Mouse (Mus musculus) layer of hippocampus, postnatal 25 days (tissue): ENCODE measurements around the gene Kcng1. TPM values are rescaled to one million over a fixed set of nuclear protein-coding genes. Genes with fewer than 3 reads are reported as not detected.

ENCODE experiments used
- DNase-seq, 2 experiments: peaks; one replicate each; pipeline ENCODE4 v3.0.0; 2022; ENCODE audit warnings: mixed read lengths in 2 of 2, low spot score in 1 of 2; ENCODE audit errors: extremely low spot score in 1 of 2
- total RNA-seq, 2 experiments: library from RNA; stranded (reverse); gene quantifications; 2 replicates each; pipeline ENCODE4 v1.2.3; 2021

Gene Kcng1
- total RNA-seq, 2 experiments from 2014 or later: 38.0 to 38.6 TPM

GRCm38 (mm10) chr2:168213788-168214397, 67.6 kb downstream of the Kcng1 start:
- no peak for DNase-seq

Other genes starting within 250 kb of the Kcng1 start
- gene Pard6b, start 200.7 kb downstream of the Kcng1 start, total RNA-seq: 1 to 10 TPM; 4.2 TPM
- gene Adnp, start 74.6 kb downstream of the Kcng1 start, total RNA-seq: 100 to 1,000 TPM in 1 of 2 experiments, 10 to 100 TPM in 1; 78.3 to 102 TPM
- gene Gm20716, start 51.4 kb downstream of the Kcng1 start, total RNA-seq: 10 to 100 TPM; 26.9 to 32.7 TPM
- 10 to 100 TPM; 68.7 to 71.0 TPM for gene Dpm1, start 51.1 kb downstream of the Kcng1 start, total RNA-seq
- 10 to 100 TPM; 17.1 to 17.7 TPM for gene Mocs3, start 51.1 kb downstream of the Kcng1 start, total RNA-seq